In the genomic region with DNA sequence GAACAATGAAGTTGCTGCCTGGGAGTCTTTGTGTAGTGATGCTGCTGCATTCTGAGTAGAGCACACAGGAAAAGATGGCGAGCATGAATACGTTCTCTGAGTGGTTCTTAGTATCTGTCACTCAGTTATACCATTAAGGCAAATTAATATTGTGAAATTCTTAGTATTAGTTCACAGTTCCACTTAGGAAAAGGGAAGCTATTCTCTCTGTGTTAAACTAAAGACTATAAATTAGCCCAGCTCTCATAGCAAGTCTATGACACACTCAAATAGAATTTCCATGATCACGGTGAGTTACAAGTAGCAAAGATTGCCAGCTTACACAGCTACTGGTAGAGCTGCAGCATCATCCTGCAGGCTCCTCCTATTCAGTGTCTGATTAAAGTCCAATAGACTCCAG, we compare ENCODE assay signal across 23 mouse cellular contexts. TPM values are rescaled to one million over a fixed set of nuclear protein-coding genes. Genes with fewer than 3 reads are reported as not detected.
DNase-seq lines count a peak whose midpoint lies in the region; ATAC-seq and TF ChIP-seq lines count a peak whose summit lies in the region.
"Had no signal": no experiment of that assay in that cellular context is flagged by ENCODE, and none has a peak within 500 bp of the region (broad histone marks: within the 10 kb centered on the region; RNA-seq: fewer than 3 reads in every experiment).

No protein-coding gene starts in this region.

- H3K36me3 ChIP-seq in lung, postnatal 0 days (ENCODE audit: insufficient read depth, low read length) = no peaks in the 10 kb centered on the region
- no peaks in the 10 kb centered on the region for H3K36me3 ChIP-seq in myocyte (ENCODE audit: control insufficient read depth, insufficient read depth)
- H3K36me3 ChIP-seq: embryonic facial prominence, embryonic 15.5 days; heart, embryonic 10.5 days; limb, embryonic 12.5 days; liver, embryonic 15.5 days had no signal

- no peak for ATAC-seq in lung, postnatal 0 days
- peak; percentile 57 for ATAC-seq in common myeloid progenitor, adult 5-6 weeks (replicated peaks; ENCODE audit: low read depth, poor library complexity, severe bottlenecking)
- ATAC-seq: CD4-positive, CD25-positive, alpha-beta regulatory T cell, adult 4 months; inflammation-experienced regulatory T-cells, adult 6 months had no signal

- TF ChIP-seq EP300 in lung, postnatal 0 days (IDR thresholded peaks at IDR 0.05) = no peak

- no peak overlapping the region for H3K9ac ChIP-seq in lung, postnatal 0 days (replicated peaks; ENCODE audit: low read depth)
- H3K9ac ChIP-seq: embryonic facial prominence, embryonic 15.5 days; limb, embryonic 12.5 days; liver, embryonic 15.5 days had no signal

- no peak overlapping the region for H3K4me2 ChIP-seq in lung, postnatal 0 days (replicated peaks; ENCODE audit: low read depth, low read length)
- H3K4me2 ChIP-seq in myocyte (ENCODE audit: low read depth) = peak overlapping the region; percentile 26
- H3K4me2 ChIP-seq: embryonic facial prominence, embryonic 15.5 days; limb, embryonic 12.5 days; liver, embryonic 15.5 days had no signal

- 76% methylated on average over 3 of the region's 3 CpGs for WGBS in lung, postnatal 0 days

- H3K4me1 ChIP-seq in lung, postnatal 0 days (ENCODE audit: insufficient read depth, low read depth, low read length) = peaks cover 2% of the 10 kb centered on the region; the same call in 1 of the 2 replicates

- H3K27me3 ChIP-seq in lung, postnatal 0 days (replicated peaks; ENCODE audit: insufficient read depth, low read length) = no peaks in the 10 kb centered on the region
- H3K27me3 ChIP-seq in myocyte (ENCODE audit: control insufficient read depth, insufficient read depth, insufficient read length) = no peaks in the 10 kb centered on the region
- H3K27me3 ChIP-seq: embryonic facial prominence, embryonic 15.5 days; limb, embryonic 12.5 days; liver, embryonic 15.5 days had no signal

- peak overlapping the region; percentile 48 for H3K27ac ChIP-seq in gastrocnemius, adult 2 months
- H3K27ac ChIP-seq in lung, postnatal 0 days (ENCODE audit: low read length) = no peak overlapping the region
- H3K27ac ChIP-seq: heart, embryonic 10.5 days; kidney, postnatal 0 days; limb, embryonic 12.5 days; liver, embryonic 15.5 days had no signal

- no peak for TF ChIP-seq POLR2A in myocyte (IDR thresholded peaks at IDR 0.05; ENCODE audit: insufficient read length, low read depth)

- no peak overlapping the region for H3K4me3 ChIP-seq in gastrocnemius, adult 2 months
- H3K4me3 ChIP-seq in lung, postnatal 0 days (ENCODE audit: low read depth, low read length) = no peak overlapping the region
- no peak overlapping the region for H3K4me3 ChIP-seq in myocyte
- H3K4me3 ChIP-seq: embryonic facial prominence, embryonic 15.5 days; heart, embryonic 10.5 days; limb, embryonic 12.5 days; liver, embryonic 15.5 days had no signal

- peaks cover 98% of the 10 kb centered on the region for H3K79me2 ChIP-seq in myocyte (ENCODE audit: control insufficient read depth, insufficient read depth)

- no peaks in the 10 kb centered on the region for H3K9me3 ChIP-seq in lung, postnatal 0 days (ENCODE audit: low read length)
- H3K9me3 ChIP-seq: embryonic facial prominence, embryonic 15.5 days; G1E; heart, embryonic 10.5 days; limb, embryonic 12.5 days; liver, embryonic 15.5 days had no signal

- DNase-seq in gastrocnemius, adult 2 months = no peak
- DNase-seq in gastrocnemius, postnatal 4 days (ENCODE audit: low spot score in 2 of 2) = no peak
- DNase-seq in lung, postnatal 0 days (ENCODE audit: low spot score) = peak; percentile 37
- DNase-seq in lung, postnatal 36 days = no peak
- DNase-seq in adrenal gland, adult 18-20 months (ENCODE audit: low spot score in 2 of 2) = no peak
- DNase-seq in kidney, adult 18-20 months = no peak
- DNase-seq: adrenal gland, postnatal 14 days; cerebellum, adult 18-20 months; gastrocnemius, postnatal 25 days; heart, postnatal 4 days; lung, postnatal 10 days; retina, postnatal 1 day; thymus, postnatal 4 days had no signal

- no peak overlapping the region for H3ac ChIP-seq in myocyte (ENCODE audit: control insufficient read depth, insufficient read length)

- intact Hi-C loops in gastrocnemius, adult 2 months (cut with DNase I) = no loop called here

- no peak for TF ChIP-seq CTCF in gastrocnemius, adult 2 months (IDR thresholded peaks at IDR 0.05)
- no peak for TF ChIP-seq CTCF in lung, postnatal 0 days (IDR thresholded peaks at IDR 0.05)

TF ChIP-seq in myocyte, 11 proteins besides CTCF, POLR2A, EP300 and RAD21:
- TF ChIP-seq CEBPB (IDR thresholded peaks at IDR 0.05; ENCODE audit: insufficient read depth, poor library complexity, severe bottlenecking) (no peak), SRF (IDR thresholded peaks at IDR 0.05; ENCODE audit: control insufficient read depth, insufficient read length, low read depth) (no peak), MAX (IDR thresholded peaks at IDR 0.05; ENCODE audit: low read depth) (no peak), E2F4 (IDR thresholded peaks at IDR 0.05; ENCODE audit: insufficient read depth) (no peak), REST (IDR thresholded peaks at IDR 0.05; ENCODE audit: insufficient read depth, insufficient read length) (no peak), MYOD1 (IDR thresholded peaks at IDR 0.05; ENCODE audit: control insufficient read depth in 1 of 3, insufficient read length in 2 of 3, low read depth in 2 of 3) (no peak), TCF3 (IDR thresholded peaks at IDR 0.05; ENCODE audit: insufficient read length, low read depth) (no peak), MYOG (IDR thresholded peaks at IDR 0.05; ENCODE audit: control insufficient read depth in 1 of 3, insufficient read depth in 1 of 3, insufficient read length in 2 of 3, low read depth in 2 of 3) (no peak), USF1 (IDR thresholded peaks at IDR 0.05; ENCODE audit: low read depth) (no peak), TCF12 (IDR thresholded peaks at IDR 0.05; ENCODE audit: insufficient read depth, poor library complexity, severe bottlenecking) (no peak), POLR2AphosphoS2 (IDR thresholded peaks at IDR 0.05; ENCODE audit: insufficient read length, low read depth) (no peak)

RNA-seq across cellular contexts. Expression of a gene that starts 23.3 kb away (rescaled TPM):
- 10 to 100 TPM; 23.2 to 29.1 TPM for total RNA-seq in gastrocnemius, adult 2 months (2021)
- total RNA-seq in gastrocnemius, postnatal 4 days (2021) = 10 to 100 TPM; 75.1 to 82.8 TPM
- 82.9 and 90.4 TPM in 2 replicates for polyA plus RNA-seq in lung, postnatal 0 days (2015; fragmentation: Nextera tagmentation; extraction: Ambion mirVana)
- 147 and 172 TPM in 2 replicates for total RNA-seq in common myeloid progenitor, adult 5-6 weeks (2017)
- 18.5 TPM for polyA plus RNA-seq in myocyte (2012; fragmentation: generic; extraction: Trizol)
- 100 to 1,000 TPM in 1 of 2 experiments, 10 to 100 TPM in 1; 95.9 to 109 TPM for total RNA-seq in adrenal gland, adult 18-20 months (2021)
